Mouse (Mus musculus): ENCODE measurements around the gene Eln. TPM values are rescaled to one million over a fixed set of nuclear protein-coding genes. Genes with fewer than 3 reads are reported as not detected.
A peak's percentile ranks its signal among the peaks of the same experiment; 100 is the strongest.

The Eln gene
- polyA plus RNA-seq, 2 experiments, result 1.7 to 3.6 TPM

- H3K9me3 ChIP-seq (ENCODE audit: control insufficient read depth, low read length), result no peaks in the 10 kb centered on the region
- H3K27me3 ChIP-seq (ENCODE audit: control insufficient read depth, insufficient read depth, low read length), result no peaks in the 10 kb centered on the region; the same call in 1 of the 2 replicates
- H3K4me3 ChIP-seq (ENCODE audit: insufficient read depth in 1 of 2, low read depth in 2 of 2, low read length in 2 of 2), result no peak overlapping the region
- H3K36me3 ChIP-seq (replicated peaks; ENCODE audit: control insufficient read depth, insufficient read depth, low read depth), result no peaks in the 10 kb centered on the region
- H3K27ac ChIP-seq, result no peak overlapping the region
- H3K4me2 ChIP-seq (ENCODE audit: low read depth), result no peak overlapping the region
- no peak overlapping the region for H3K9ac ChIP-seq (replicated peaks)
- H3K4me1 ChIP-seq (replicated peaks; ENCODE audit: control insufficient read depth in 2 of 2, insufficient read depth in 2 of 2, low read length in 1 of 2), result peaks cover 2% of the 10 kb centered on the region in 2 experiments
- WGBS (ENCODE audit: insufficient replicate concordance), result 66% methylated on average over 2 of the region's 2 CpGs
- DNase-seq (ENCODE audit: low read depth in 3 of 3, low spot score in 3 of 3) (no peak), ATAC-seq (ENCODE audit: insufficient read depth) (no peak)
- TF ChIP-seq CTCF (IDR thresholded peaks at IDR 0.05; ENCODE audit: low read depth) (no peak), EP300 (IDR thresholded peaks at IDR 0.05; ENCODE audit: low read depth) (no peak)
Measured at GRCm38 (mm10) chr5:134684398-134684797, 62.7 kb downstream of the Eln start.

GRCm38 (mm10) chr5:134683813-134684212 is 63.3 kb downstream of the Eln start:
- Histone ChIP-seq H3K27ac (no peak overlapping the region), H3K9me3 (ENCODE audit: control insufficient read depth, low read length) (no peaks in the 10 kb centered on the region), H3K9ac (replicated peaks) (no peak overlapping the region), H3K36me3 (replicated peaks; ENCODE audit: control insufficient read depth, insufficient read depth, low read depth) (no peaks in the 10 kb centered on the region), H3K4me3 (ENCODE audit: insufficient read depth in 1 of 2, low read depth in 2 of 2, low read length in 2 of 2) (no peak overlapping the region), H3K27me3 (ENCODE audit: control insufficient read depth, insufficient read depth, low read length) (no peaks in the 10 kb centered on the region; the same call in 1 of the 2 replicates), H3K4me2 (ENCODE audit: low read depth) (no peak overlapping the region), H3K4me1 (replicated peaks; ENCODE audit: control insufficient read depth in 2 of 2, insufficient read depth in 2 of 2, low read length in 1 of 2) (peaks cover 0 to 6% of the 10 kb centered on the region in 2 experiments)
- whole genome bisulfite sequencing (ENCODE audit: insufficient replicate concordance), result 60% methylated on average over 2 of the region's 2 CpGs
- ATAC-seq (ENCODE audit: insufficient read depth) (no peak), DNase-seq (ENCODE audit: low read depth in 3 of 3, low spot score in 3 of 3) (no peak)
- TF ChIP-seq EP300 (IDR thresholded peaks at IDR 0.05; ENCODE audit: low read depth) (no peak), CTCF (IDR thresholded peaks at IDR 0.05; ENCODE audit: low read depth) (no peak)

GRCm38 (mm10) chr5:134680238-134680637 is 66.9 kb downstream of the Eln start:
- Histone ChIP-seq H3K4me2 (ENCODE audit: low read depth) (no peak overlapping the region), H3K27me3 (ENCODE audit: control insufficient read depth, insufficient read depth, low read length) (no peaks in the 10 kb centered on the region), H3K4me1 (replicated peaks; ENCODE audit: control insufficient read depth in 2 of 2, insufficient read depth in 2 of 2, low read length in 1 of 2) (peaks cover 4 to 15% of the 10 kb centered on the region in 2 experiments), H3K27ac (no peak overlapping the region), H3K9ac (replicated peaks) (no peak overlapping the region), H3K36me3 (replicated peaks; ENCODE audit: control insufficient read depth, insufficient read depth, low read depth) (no peaks in the 10 kb centered on the region), H3K4me3 (ENCODE audit: insufficient read depth in 1 of 2, low read depth in 2 of 2, low read length in 2 of 2) (no peak overlapping the region), H3K9me3 (ENCODE audit: control insufficient read depth, low read length) (no peaks in the 10 kb centered on the region)
- WGBS (ENCODE audit: insufficient replicate concordance), result 73% methylated on average over 12 of the region's 12 CpGs
- no peak for TF ChIP-seq EP300 (IDR thresholded peaks at IDR 0.05; ENCODE audit: low read depth)
- no peak for TF ChIP-seq CTCF (IDR thresholded peaks at IDR 0.05; ENCODE audit: low read depth)
- ATAC-seq (ENCODE audit: insufficient read depth) (peak; percentile 26), DNase-seq (ENCODE audit: low read depth in 3 of 3, low spot score in 3 of 3) (no peak)

- Histone ChIP-seq H3K4me2 (ENCODE audit: low read depth) (peak overlapping the region; percentile 0; the same call in 1 of the 2 replicates), H3K27me3 (ENCODE audit: control insufficient read depth, insufficient read depth, low read length) (no peaks in the 10 kb centered on the region), H3K36me3 (replicated peaks; ENCODE audit: control insufficient read depth, insufficient read depth, low read depth) (no peaks in the 10 kb centered on the region), H3K4me3 (ENCODE audit: insufficient read depth in 1 of 2, low read depth in 2 of 2, low read length in 2 of 2) (no peak overlapping the region), H3K9me3 (ENCODE audit: control insufficient read depth, low read length) (no peaks in the 10 kb centered on the region), H3K4me1 (replicated peaks; ENCODE audit: control insufficient read depth in 2 of 2, insufficient read depth in 2 of 2, low read length in 1 of 2) (peaks cover 4 to 15% of the 10 kb centered on the region in 2 experiments), H3K9ac (replicated peaks) (no peak overlapping the region), H3K27ac (no peak overlapping the region)
- WGBS (ENCODE audit: insufficient replicate concordance), result 46% methylated on average over 8 of the region's 8 CpGs
- TF ChIP-seq EP300 (IDR thresholded peaks at IDR 0.05; ENCODE audit: low read depth) (no peak), CTCF (IDR thresholded peaks at IDR 0.05; ENCODE audit: low read depth) (no peak)
- ATAC-seq (ENCODE audit: insufficient read depth) (peak; percentile 64), DNase-seq (ENCODE audit: low read depth in 3 of 3, low spot score in 3 of 3) (peak in 2 of 3 experiments; percentile 23 to 34)
Measured at GRCm38 (mm10) chr5:134678827-134679546, 68.1 kb downstream of the Eln start.

GRCm38 (mm10) chr5:134678031-134678430 is 69.1 kb downstream of the Eln start:
- Histone ChIP-seq H3K4me1 (replicated peaks; ENCODE audit: control insufficient read depth in 2 of 2, insufficient read depth in 2 of 2, low read length in 1 of 2) (peaks cover 4 to 15% of the 10 kb centered on the region in 2 experiments), H3K9me3 (ENCODE audit: control insufficient read depth, low read length) (no peaks in the 10 kb centered on the region), H3K27me3 (ENCODE audit: control insufficient read depth, insufficient read depth, low read length) (no peaks in the 10 kb centered on the region), H3K36me3 (replicated peaks; ENCODE audit: control insufficient read depth, insufficient read depth, low read depth) (no peaks in the 10 kb centered on the region), H3K4me3 (ENCODE audit: insufficient read depth in 1 of 2, low read depth in 2 of 2, low read length in 2 of 2) (no peak overlapping the region; a peak in 1 of 4 replicates), H3K9ac (replicated peaks) (no peak overlapping the region), H3K4me2 (ENCODE audit: low read depth) (no peak overlapping the region; the same call in 1 of the 2 replicates), H3K27ac (no peak overlapping the region)
- no peak for ATAC-seq (ENCODE audit: insufficient read depth)
- TF ChIP-seq EP300 (IDR thresholded peaks at IDR 0.05; ENCODE audit: low read depth), result no peak
- no peak for TF ChIP-seq CTCF (IDR thresholded peaks at IDR 0.05; ENCODE audit: low read depth)
- DNase-seq (ENCODE audit: low read depth in 3 of 3, low spot score in 3 of 3), result no peak
- 53% methylated on average over 3 of the region's 3 CpGs for WGBS (ENCODE audit: insufficient replicate concordance)
